Mouse (Mus musculus): ENCODE measurements around the gene Ltb. TPM values are rescaled to one million over a fixed set of nuclear protein-coding genes. Genes with fewer than 3 reads are reported as not detected.
A peak's percentile ranks its signal among the peaks of the same experiment; 100 is the strongest.

The Ltb gene
- polyA plus RNA-seq, 1 experiment, result 0.34 TPM

GRCm38 (mm10) chr17:35234903-35235302 is 40.7 kb downstream of the Ltb start:
- no peak for TF ChIP-seq CTCF (IDR thresholded peaks at IDR 0.05; ENCODE audit: borderline replicate concordance, insufficient read depth, low read depth, low read length)
- TF ChIP-seq POLR2A (IDR thresholded peaks at IDR 0.05; ENCODE audit: borderline replicate concordance, insufficient read depth, low read length), result no peak
- Histone ChIP-seq H3K4me3 (replicated peaks; ENCODE audit: insufficient read depth, low read depth, low read length) (peak overlapping the region; percentile 83), H3K27ac (ENCODE audit: insufficient read depth, low read length) (peak overlapping the region; percentile 79), H3K27me3 (ENCODE audit: control insufficient read depth, insufficient read depth, low read length) (no peaks in the 10 kb centered on the region), H3K4me1 (ENCODE audit: control insufficient read depth, insufficient read depth, low read length) (peaks cover 5% of the 10 kb centered on the region; the same call in 1 of the 2 replicates)
- peak; percentile 48 to 61 for DNase-seq
- WGBS, result 3% methylated on average over 31 of the region's 31 CpGs

GRCm38 (mm10) chr17:35235614-35236389 is 41.6 kb downstream of the Ltb start, which contains the start of gene Nfkbil1:
Nfkbil1 (minus strand) TSS chr17:35235792.
- peak within 1 kb of the TSS; percentile 82 for H3K27ac ChIP-seq (ENCODE audit: insufficient read depth, low read length)
- H3K4me3 ChIP-seq (replicated peaks; ENCODE audit: insufficient read depth, low read depth, low read length), result peak within 1 kb of the TSS; percentile 83
- peak; percentile 91 to 94 for DNase-seq
- H3K4me1 ChIP-seq (ENCODE audit: control insufficient read depth, insufficient read depth, low read length), result peaks cover 11% of the 10 kb centered on the region; the same call in 1 of the 2 replicates
- H3K27me3 ChIP-seq (ENCODE audit: control insufficient read depth, insufficient read depth, low read length), result no peaks in the 10 kb centered on the region
- WGBS, result under 1% methylated on average over 35 of the region's 35 CpGs
- TF ChIP-seq CTCF (IDR thresholded peaks at IDR 0.05; ENCODE audit: borderline replicate concordance, insufficient read depth, low read depth, low read length) (0 out of 2 replicates have a peak, but pooled peaks have one; percentile 7), POLR2A (IDR thresholded peaks at IDR 0.05; ENCODE audit: borderline replicate concordance, insufficient read depth, low read length) (peak; percentile 76; the same call in 1 of the 2 replicates)

GRCm38 (mm10) chr17:35236390-35236746 is 42.1 kb downstream of the Ltb start:
- peaks cover 11% of the 10 kb centered on the region; the same call in 1 of the 2 replicates for H3K4me1 ChIP-seq (ENCODE audit: control insufficient read depth, insufficient read depth, low read length)
- peak; percentile 97 to 100 for DNase-seq
- H3K27me3 ChIP-seq (ENCODE audit: control insufficient read depth, insufficient read depth, low read length), result no peaks in the 10 kb centered on the region
- TF ChIP-seq CTCF (IDR thresholded peaks at IDR 0.05; ENCODE audit: borderline replicate concordance, insufficient read depth, low read depth, low read length), result peak; percentile 90
- peak; percentile 49; the same call in 1 of the 2 replicates for TF ChIP-seq POLR2A (IDR thresholded peaks at IDR 0.05; ENCODE audit: borderline replicate concordance, insufficient read depth, low read length)
- H3K27ac ChIP-seq (ENCODE audit: insufficient read depth, low read length), result peak overlapping the region; percentile 82
- peak overlapping the region; percentile 83 for H3K4me3 ChIP-seq (replicated peaks; ENCODE audit: insufficient read depth, low read depth, low read length)
- WGBS, result 1% methylated on average over 18 of the region's 18 CpGs

- peaks cover 8% of the 10 kb centered on the region; the same call in 1 of the 2 replicates for H3K4me1 ChIP-seq (ENCODE audit: control insufficient read depth, insufficient read depth, low read length)
- 9% methylated on average over 9 of the region's 9 CpGs for WGBS
- peak overlapping the region; percentile 83 for H3K4me3 ChIP-seq (replicated peaks; ENCODE audit: insufficient read depth, low read depth, low read length)
- no peaks in the 10 kb centered on the region for H3K27me3 ChIP-seq (ENCODE audit: control insufficient read depth, insufficient read depth, low read length)
- TF ChIP-seq CTCF (IDR thresholded peaks at IDR 0.05; ENCODE audit: borderline replicate concordance, insufficient read depth, low read depth, low read length), result no peak
- peak; percentile 36; the same call in 1 of the 2 replicates for TF ChIP-seq POLR2A (IDR thresholded peaks at IDR 0.05; ENCODE audit: borderline replicate concordance, insufficient read depth, low read length)
- DNase-seq, result peak; percentile 60 to 66
- H3K27ac ChIP-seq (ENCODE audit: insufficient read depth, low read length), result peak overlapping the region; percentile 82
Measured at GRCm38 (mm10) chr17:35236996-35237395, 42.8 kb downstream of the Ltb start.

- H3K27me3 ChIP-seq (ENCODE audit: control insufficient read depth, insufficient read depth, low read length), result no peaks in the 10 kb centered on the region
- TF ChIP-seq POLR2A (IDR thresholded peaks at IDR 0.05; ENCODE audit: borderline replicate concordance, insufficient read depth, low read length), result no peak
- 82% methylated on average over 12 of the region's 12 CpGs for WGBS
- peak overlapping the region; percentile 83 for H3K4me3 ChIP-seq (replicated peaks; ENCODE audit: insufficient read depth, low read depth, low read length)
- peak overlapping the region; percentile 82 for H3K27ac ChIP-seq (ENCODE audit: insufficient read depth, low read length)
- peaks cover 8% of the 10 kb centered on the region; the same call in 1 of the 2 replicates for H3K4me1 ChIP-seq (ENCODE audit: control insufficient read depth, insufficient read depth, low read length)
- DNase-seq, result no peak
Measured at GRCm38 (mm10) chr17:35237504-35237903, 43.3 kb downstream of the Ltb start.

- H3K27me3 ChIP-seq (ENCODE audit: control insufficient read depth, insufficient read depth, low read length), result no peaks in the 10 kb centered on the region
- 83% methylated on average over 5 of the region's 5 CpGs for WGBS
- H3K4me1 ChIP-seq (ENCODE audit: control insufficient read depth, insufficient read depth, low read length), result peaks cover 17% of the 10 kb centered on the region
- DNase-seq, result no peak
- H3K27ac ChIP-seq (ENCODE audit: insufficient read depth, low read length), result no peak overlapping the region
- no peak for TF ChIP-seq CTCF (IDR thresholded peaks at IDR 0.05; ENCODE audit: borderline replicate concordance, insufficient read depth, low read depth, low read length)
- no peak for TF ChIP-seq POLR2A (IDR thresholded peaks at IDR 0.05; ENCODE audit: borderline replicate concordance, insufficient read depth, low read length)
- no peak overlapping the region for H3K4me3 ChIP-seq (replicated peaks; ENCODE audit: insufficient read depth, low read depth, low read length)
Measured at GRCm38 (mm10) chr17:35239700-35240099, 45.5 kb downstream of the Ltb start.

- H3K4me3 ChIP-seq (replicated peaks; ENCODE audit: insufficient read depth, low read depth, low read length), result peak overlapping the region; percentile 64
- 11% methylated on average over 12 of the region's 12 CpGs for WGBS
- no peaks in the 10 kb centered on the region for H3K27me3 ChIP-seq (ENCODE audit: control insufficient read depth, insufficient read depth, low read length)
- H3K4me1 ChIP-seq (ENCODE audit: control insufficient read depth, insufficient read depth, low read length), result peaks cover 18% of the 10 kb centered on the region
- H3K27ac ChIP-seq (ENCODE audit: insufficient read depth, low read length), result peak overlapping the region; percentile 91
- TF ChIP-seq POLR2A (IDR thresholded peaks at IDR 0.05; ENCODE audit: borderline replicate concordance, insufficient read depth, low read length), result no peak
- no peak for TF ChIP-seq CTCF (IDR thresholded peaks at IDR 0.05; ENCODE audit: borderline replicate concordance, insufficient read depth, low read depth, low read length)
- DNase-seq, result peak; percentile 53 to 62
Measured at GRCm38 (mm10) chr17:35240384-35241304, 46.4 kb downstream of the Ltb start.
